Mouse (Mus musculus) midbrain, embryonic 12.5 days (tissue): ENCODE data around the gene Vwc2. TPM values are rescaled to one million over a fixed set of nuclear protein-coding genes. Genes with fewer than 3 reads are reported as not detected.

ENCODE experiments used
- ATAC-seq: fragments of 200-750 bp; cut with Nextera tagmentation; 2 replicates; pipeline ENCODE4 v1.8.0; 2017; ENCODE audit warnings: low read depth, moderate TSS enrichment, moderate library complexity; ENCODE audit not compliant: low FRiP score
- H3K27ac ChIP-seq: fragments of 300-500 bp; sonication (generic); replicated peaks from 2 replicates; pipeline ENCODE4 v1.5.1; 2016; ENCODE audit warnings: mild to moderate bottlenecking
- H3K27me3 ChIP-seq: fragments of 300-500 bp; sonication (generic); 2 replicates; pipeline ENCODE4 v1.6.1; 2016; ENCODE audit warnings: mild to moderate bottlenecking
- H3K36me3 ChIP-seq: fragments of 300-500 bp; sonication (generic); 2 replicates; pipeline ENCODE4 v1.6.1; 2016
- H3K4me1 ChIP-seq: fragments of 300-500 bp; sonication (generic); 2 replicates; pipeline ENCODE4 v1.6.1; 2016
- H3K4me2 ChIP-seq: fragments of 300-500 bp; sonication (generic); replicated peaks from 2 replicates; pipeline ENCODE4 v1.6.1; 2016; ENCODE audit warnings: mild to moderate bottlenecking, moderate library complexity
- H3K4me3 ChIP-seq: fragments of 300-500 bp; sonication (generic); 2 replicates; pipeline ENCODE4 v1.5.1; 2016; ENCODE audit warnings: mild to moderate bottlenecking
- H3K9ac ChIP-seq: fragments of 300-500 bp; sonication (generic); replicated peaks from 2 replicates; pipeline ENCODE4 v1.6.1; 2016; ENCODE audit warnings: mild to moderate bottlenecking, moderate library complexity
- H3K9me3 ChIP-seq: fragments of 300-500 bp; sonication (generic); 2 replicates; pipeline ENCODE4 v1.6.1; 2016; ENCODE audit warnings: mild to moderate bottlenecking
- WGBS: fragments of 180-500 bp; shearing (Covaris S2); methylation state at CpG from one replicate; pipeline ENCODE4 v1.1.7; 2016; 5-methylcytosine and 5-hydroxymethylcytosine counted together
- polyA plus RNA-seq: library from polyadenylated mRNA; unstranded; fragments of >200 nt; fragmentation: Nextera tagmentation; extraction: Ambion mirVana; gene quantifications from 2 replicates; pipeline ENCODE4 v1.2.1, GENCODE M21; 2016

The Vwc2 gene
- polyA plus RNA-seq, result 2.4 and 4.2 TPM in 2 replicates

- peak within 1 kb of the TSS; percentile 39 for H3K9ac ChIP-seq
- peak; percentile 70 for ATAC-seq
- no peaks in the 10 kb centered on the region for H3K36me3 ChIP-seq
- H3K27ac ChIP-seq, result no peak within 1 kb of the TSS
- H3K4me2 ChIP-seq, result peak within 1 kb of the TSS; percentile 71
- peaks cover 24% of the 10 kb centered on the region for H3K4me1 ChIP-seq
- peaks cover 56% of the 10 kb centered on the region for H3K27me3 ChIP-seq
- peak within 1 kb of the TSS; percentile 48 for H3K4me3 ChIP-seq
- under 1% methylated on average over 28 of the region's 28 CpGs for WGBS
- no peaks in the 10 kb centered on the region for H3K9me3 ChIP-seq
Measured at GRCm38 (mm10) chr11:11113576-11114233, at the start of gene Vwc2. Gene Vwc2, plus strand, starts transcription at chr11:11114223.

DNA sequence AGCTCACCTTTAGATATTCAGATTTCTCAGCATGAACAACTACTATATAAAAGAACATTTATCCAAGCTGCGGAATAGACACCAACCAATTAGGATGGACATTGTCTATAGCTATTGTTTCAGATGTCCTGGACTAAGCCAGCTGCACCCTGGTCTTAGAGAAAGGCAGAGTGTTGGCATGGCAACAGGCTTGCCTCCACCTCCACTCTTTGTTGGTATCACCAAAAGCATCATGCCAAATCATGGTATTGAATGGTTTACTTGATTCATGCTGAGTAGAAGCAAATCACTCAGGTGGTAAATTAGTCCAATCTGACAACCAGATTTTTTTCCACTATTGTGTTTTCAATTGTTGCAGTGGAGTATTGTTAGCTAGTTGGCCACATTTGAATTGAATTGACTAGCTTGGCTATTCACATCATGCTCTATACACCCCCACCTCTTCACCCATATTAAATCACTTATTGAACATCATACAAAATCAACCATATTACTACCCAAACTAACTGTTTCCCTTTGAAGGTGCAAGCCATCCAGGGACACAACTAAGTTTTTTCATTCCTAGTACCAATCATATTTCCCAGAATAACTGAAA, 25.8 kb upstream of the Vwc2 start:
- 18% methylated on average over 1 of the region's 1 CpGs for whole genome bisulfite sequencing
- Histone ChIP-seq H3K4me1 (0 out of 2 replicates have a peak, but pooled peaks cover 3% of the 10 kb centered on the region), H3K9ac (no peak overlapping the region), H3K4me2 (no peak overlapping the region), H3K9me3 (no peaks in the 10 kb centered on the region), H3K27me3 (no peaks in the 10 kb centered on the region), H3K4me3 (no peak overlapping the region), H3K36me3 (no peaks in the 10 kb centered on the region), H3K27ac (no peak overlapping the region)
- peak; percentile 95 for ATAC-seq

GRCm38 (mm10) chr11:11097606-11098005, 16.4 kb upstream of the Vwc2 start:
- 89% methylated on average over 1 of the region's 1 CpGs for WGBS
- Histone ChIP-seq H3K4me1 (no peaks in the 10 kb centered on the region; the same call in 1 of the 2 replicates), H3K27me3 (no peaks in the 10 kb centered on the region), H3K36me3 (no peaks in the 10 kb centered on the region), H3K9ac (no peak overlapping the region), H3K27ac (no peak overlapping the region), H3K9me3 (no peaks in the 10 kb centered on the region), H3K4me3 (no peak overlapping the region), H3K4me2 (no peak overlapping the region)
- ATAC-seq, result no peak

GRCm38 (mm10) chr11:11098282-11098681, 15.7 kb upstream of the Vwc2 start:
- no peak overlapping the region for H3K4me2 ChIP-seq
- H3K27me3 ChIP-seq, result no peaks in the 10 kb centered on the region
- H3K27ac ChIP-seq, result no peak overlapping the region
- no peak overlapping the region for H3K9ac ChIP-seq
- no peaks in the 10 kb centered on the region for H3K9me3 ChIP-seq
- ATAC-seq, result no peak
- H3K36me3 ChIP-seq, result no peaks in the 10 kb centered on the region
- no peaks in the 10 kb centered on the region; the same call in 1 of the 2 replicates for H3K4me1 ChIP-seq
- no peak overlapping the region for H3K4me3 ChIP-seq
- WGBS, result 79% methylated on average over 4 of the region's 4 CpGs

GRCm38 (mm10) chr11:11099011-11099410, 15.0 kb upstream of the Vwc2 start:
- H3K9ac ChIP-seq, result no peak overlapping the region
- H3K9me3 ChIP-seq, result no peaks in the 10 kb centered on the region
- no peak overlapping the region for H3K4me2 ChIP-seq
- H3K4me3 ChIP-seq, result no peak overlapping the region
- WGBS, result 90% methylated on average over 5 of the region's 5 CpGs
- no peaks in the 10 kb centered on the region for H3K36me3 ChIP-seq
- H3K27me3 ChIP-seq, result no peaks in the 10 kb centered on the region
- no peaks in the 10 kb centered on the region; the same call in 1 of the 2 replicates for H3K4me1 ChIP-seq
- ATAC-seq, result no peak
- H3K27ac ChIP-seq, result no peak overlapping the region

DNA sequence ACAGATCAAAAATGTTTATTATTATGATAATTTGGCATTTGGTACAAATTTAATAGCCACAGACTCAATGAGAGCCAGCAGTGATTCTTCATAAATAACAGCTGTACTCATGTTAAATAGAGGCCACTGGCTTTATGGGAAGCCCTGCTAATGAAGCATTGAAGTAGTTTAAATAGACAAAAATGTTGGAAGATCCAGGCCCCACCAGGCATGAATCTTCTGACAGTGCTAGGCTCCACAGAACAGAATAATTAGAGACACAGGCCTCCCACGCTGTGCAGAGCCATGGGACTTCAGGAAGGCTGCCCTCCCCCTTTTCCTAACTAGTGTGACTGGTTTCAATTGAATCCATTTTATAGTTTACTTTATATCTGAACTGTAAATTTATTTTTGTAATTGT, 11.8 kb upstream of the Vwc2 start:
- Histone ChIP-seq H3K4me1 (no peaks in the 10 kb centered on the region; the same call in 1 of the 2 replicates), H3K36me3 (no peaks in the 10 kb centered on the region), H3K4me3 (no peak overlapping the region), H3K4me2 (no peak overlapping the region), H3K9ac (no peak overlapping the region), H3K27me3 (no peaks in the 10 kb centered on the region), H3K9me3 (no peaks in the 10 kb centered on the region), H3K27ac (no peak overlapping the region)
- ATAC-seq, result peak; percentile 54
- 42% methylated on average over 1 of the region's 1 CpGs for WGBS

- Histone ChIP-seq H3K27me3 (no peaks in the 10 kb centered on the region), H3K36me3 (no peaks in the 10 kb centered on the region), H3K27ac (no peak overlapping the region), H3K4me3 (no peak overlapping the region), H3K4me1 (no peaks in the 10 kb centered on the region; the same call in 1 of the 2 replicates), H3K9me3 (no peaks in the 10 kb centered on the region), H3K4me2 (no peak overlapping the region), H3K9ac (no peak overlapping the region)
- ATAC-seq, result no peak
- WGBS, result 45% methylated on average over 1 of the region's 1 CpGs
Measured at GRCm38 (mm10) chr11:11102620-11103019, 11.4 kb upstream of the Vwc2 start.

DNA sequence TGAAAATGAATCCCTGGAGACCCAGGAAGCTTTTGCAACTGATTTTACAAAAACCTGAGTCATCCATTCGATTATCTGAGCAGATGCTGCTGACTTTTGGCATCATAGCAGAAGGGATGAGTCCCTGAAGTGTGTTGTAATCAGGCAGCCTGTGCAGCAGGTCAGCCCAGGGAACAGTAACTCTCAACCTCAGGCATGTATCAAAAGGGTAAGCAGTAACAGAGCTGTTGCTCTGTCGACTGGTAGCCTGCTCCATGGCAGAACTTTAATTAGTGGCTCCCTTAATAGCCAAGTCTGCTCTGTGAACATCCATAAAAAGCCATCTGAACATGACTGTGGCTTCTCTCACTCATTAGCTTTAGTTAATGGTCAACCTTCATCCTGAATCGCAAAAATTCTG, 5.1 kb upstream of the Vwc2 start:
- 81% methylated on average over 3 of the region's 3 CpGs for WGBS
- no peaks in the 10 kb centered on the region for H3K9me3 ChIP-seq
- peaks cover 15% of the 10 kb centered on the region for H3K27me3 ChIP-seq
- no peak overlapping the region for H3K27ac ChIP-seq
- no peak overlapping the region for H3K4me2 ChIP-seq
- no peak overlapping the region for H3K9ac ChIP-seq
- H3K4me3 ChIP-seq, result no peak overlapping the region
- no peak for ATAC-seq
- H3K4me1 ChIP-seq, result peaks cover 5% of the 10 kb centered on the region
- no peaks in the 10 kb centered on the region for H3K36me3 ChIP-seq

- no peak overlapping the region for H3K27ac ChIP-seq
- H3K9ac ChIP-seq, result peak overlapping the region; percentile 39
- under 1% methylated on average over 34 of the region's 34 CpGs for WGBS
- peak overlapping the region; percentile 48 for H3K4me3 ChIP-seq
- H3K4me2 ChIP-seq, result peak overlapping the region; percentile 71
- H3K9me3 ChIP-seq, result no peaks in the 10 kb centered on the region
- peak; percentile 48 for ATAC-seq
- H3K4me1 ChIP-seq, result peaks cover 24% of the 10 kb centered on the region
- H3K27me3 ChIP-seq, result peaks cover 56% of the 10 kb centered on the region
- H3K36me3 ChIP-seq, result no peaks in the 10 kb centered on the region
Measured at GRCm38 (mm10) chr11:11114234-11115030, 409 bp downstream of the Vwc2 start.

GRCm38 (mm10) chr11:11115031-11115647, 1.1 kb downstream of the Vwc2 start:
- Histone ChIP-seq H3K27me3 (peaks cover 56% of the 10 kb centered on the region), H3K9ac (peak overlapping the region; percentile 24; the same call in 1 of the 2 replicates), H3K27ac (no peak overlapping the region), H3K4me2 (peak overlapping the region; percentile 71), H3K36me3 (no peaks in the 10 kb centered on the region), H3K4me3 (peak overlapping the region; percentile 48), H3K4me1 (peaks cover 24% of the 10 kb centered on the region), H3K9me3 (no peaks in the 10 kb centered on the region)
- no peak for ATAC-seq
- WGBS, result under 1% methylated on average over 17 of the region's 17 CpGs

GRCm38 (mm10) chr11:11115648-11116590, 1.9 kb downstream of the Vwc2 start:
- no peaks in the 10 kb centered on the region for H3K36me3 ChIP-seq
- peak overlapping the region; percentile 71 for H3K4me2 ChIP-seq
- H3K9me3 ChIP-seq, result no peaks in the 10 kb centered on the region
- H3K27ac ChIP-seq, result no peak overlapping the region
- peak overlapping the region; percentile 24 for H3K9ac ChIP-seq
- peak; percentile 78 for ATAC-seq
- peak overlapping the region; percentile 48 for H3K4me3 ChIP-seq
- H3K27me3 ChIP-seq, result peaks cover 56% of the 10 kb centered on the region
- under 1% methylated on average over 92 of the region's 93 CpGs for WGBS
- peaks cover 24% of the 10 kb centered on the region for H3K4me1 ChIP-seq
